Mouse (Mus musculus) lung, embryonic 15.5 days (tissue): ENCODE data around the gene Gpr132. TPM values are rescaled to one million over a fixed set of nuclear protein-coding genes. Genes with fewer than 3 reads are reported as not detected.

Experiments used
- ATAC-seq: fragments of 200-750 bp; cut with Nextera tagmentation; 2 replicates; pipeline ENCODE4 v1.8.0; 2017; ENCODE audit warnings: moderate number of reproducible peaks, borderline replicate concordance; ENCODE audit not compliant: low FRiP score, low TSS enrichment; ENCODE audit errors: extremely low read depth
- H3K27ac ChIP-seq: fragments of 300-500 bp; sonication (generic); 2 replicates; pipeline ENCODE4 v1.5.1; 2015; ENCODE audit warnings: moderate library complexity, mild to moderate bottlenecking, inconsistent platforms
- H3K27me3 ChIP-seq: fragments of 300-500 bp; sonication (generic); 2 replicates; pipeline ENCODE4 v1.6.1; 2015; ENCODE audit warnings: inconsistent platforms
- H3K36me3 ChIP-seq: fragments of 300-500 bp; sonication (generic); 2 replicates; pipeline ENCODE4 v1.6.1; 2015; ENCODE audit warnings: inconsistent platforms
- H3K4me1 ChIP-seq: fragments of 300-500 bp; sonication (generic); 2 replicates; pipeline ENCODE4 v1.6.1; 2015; ENCODE audit warnings: inconsistent platforms
- H3K4me2 ChIP-seq: fragments of 300-500 bp; sonication (generic); 2 replicates; pipeline ENCODE4 v1.6.1; 2015; ENCODE audit warnings: inconsistent platforms, mild to moderate bottlenecking, moderate library complexity
- H3K4me3 ChIP-seq: fragments of 300-500 bp; sonication (generic); 2 replicates; pipeline ENCODE4 v1.5.1; 2015; ENCODE audit warnings: mild to moderate bottlenecking, inconsistent platforms
- H3K9ac ChIP-seq: fragments of 300-500 bp; sonication (generic); 2 replicates; pipeline ENCODE4 v1.6.1; 2015; ENCODE audit warnings: inconsistent platforms
- H3K9me3 ChIP-seq: fragments of 300-500 bp; sonication (generic); 2 replicates; pipeline ENCODE4 v1.6.1; 2016; ENCODE audit warnings: inconsistent platforms
- WGBS: fragments of 180-500 bp; shearing (Covaris S2); methylation state at CpG from one replicate; pipeline ENCODE4 v1.1.7; 2015; 5-methylcytosine and 5-hydroxymethylcytosine counted together
- polyA plus RNA-seq: library from polyadenylated mRNA; unstranded; fragments of >200 nt; fragmentation: Nextera tagmentation; extraction: Ambion mirVana; gene quantifications from 2 replicates; pipeline ENCODE4 v1.2.1, GENCODE M21; 2015

The Gpr132 gene
- polyA plus RNA-seq, 1 experiment from 2014 or later: 0.79 TPM

- Histone ChIP-seq H3K9ac (no peak overlapping the region), H3K27ac (no peak overlapping the region), H3K4me2 (no peak overlapping the region), H3K4me1 (peaks cover 6% of the 10 kb centered on the region), H3K9me3 (no peaks in the 10 kb centered on the region), H3K27me3 (no peaks in the 10 kb centered on the region), H3K36me3 (no peaks in the 10 kb centered on the region), H3K4me3 (no peak overlapping the region)
- no peak for ATAC-seq
- 49% methylated on average over 9 of the region's 9 CpGs for WGBS
These were observed 6.1 kb downstream of the Gpr132 start for GRCm38 (mm10) chr12:112861911-112862321.

GRCm38 (mm10) chr12:112860765-112861164, 7.3 kb downstream of the Gpr132 start:
- 68% methylated on average over 7 of the region's 7 CpGs for WGBS
- Histone ChIP-seq H3K27me3 (no peaks in the 10 kb centered on the region), H3K4me1 (no peaks in the 10 kb centered on the region), H3K9ac (no peak overlapping the region), H3K4me2 (no peak overlapping the region), H3K27ac (no peak overlapping the region), H3K36me3 (no peaks in the 10 kb centered on the region), H3K9me3 (no peaks in the 10 kb centered on the region), H3K4me3 (no peak overlapping the region)
- 0 out of 2 replicates have a peak, but pooled peaks have one; percentile 21 for ATAC-seq

GRCm38 (mm10) chr12:112859930-112860329, 8.1 kb downstream of the Gpr132 start:
- WGBS: 52% methylated on average over 8 of the region's 8 CpGs
- no peaks in the 10 kb centered on the region for H3K27me3 ChIP-seq
- H3K9ac ChIP-seq: no peak overlapping the region
- H3K4me3 ChIP-seq: no peak overlapping the region
- no peak overlapping the region for H3K27ac ChIP-seq
- no peaks in the 10 kb centered on the region for H3K36me3 ChIP-seq
- ATAC-seq: no peak
- no peaks in the 10 kb centered on the region for H3K9me3 ChIP-seq
- H3K4me1 ChIP-seq: no peaks in the 10 kb centered on the region
- no peak overlapping the region for H3K4me2 ChIP-seq

- no peak overlapping the region for H3K27ac ChIP-seq
- ATAC-seq: no peak
These were observed 9.3 kb downstream of the Gpr132 start for GRCm38 (mm10) chr12:112858581-112859336.

GRCm38 (mm10) chr12:112857021-112857925, 10.8 kb downstream of the Gpr132 start:
- H3K9me3 ChIP-seq: no peaks in the 10 kb centered on the region
- H3K9ac ChIP-seq: no peak overlapping the region
- WGBS: 50% methylated on average over 9 of the region's 9 CpGs
- no peaks in the 10 kb centered on the region for H3K36me3 ChIP-seq
- H3K4me1 ChIP-seq: no peaks in the 10 kb centered on the region
- no peaks in the 10 kb centered on the region for H3K27me3 ChIP-seq
- no peak for ATAC-seq
- H3K4me3 ChIP-seq: no peak overlapping the region
- H3K4me2 ChIP-seq: no peak overlapping the region
- no peak overlapping the region for H3K27ac ChIP-seq

More at GRCm38 (mm10) chr12:112858581-112859336, 9.3 kb downstream of the Gpr132 start:
- no peak overlapping the region for H3K4me2 ChIP-seq
- H3K9ac ChIP-seq: no peak overlapping the region
- no peaks in the 10 kb centered on the region for H3K36me3 ChIP-seq
- no peaks in the 10 kb centered on the region for H3K9me3 ChIP-seq
- H3K27me3 ChIP-seq: no peaks in the 10 kb centered on the region
- 87% methylated on average over 9 of the region's 9 CpGs for WGBS
- H3K4me1 ChIP-seq: no peaks in the 10 kb centered on the region
- no peak overlapping the region for H3K4me3 ChIP-seq

GRCm38 (mm10) chr12:112856338-112856737, 11.7 kb downstream of the Gpr132 start:
- no peaks in the 10 kb centered on the region for H3K36me3 ChIP-seq
- no peak for ATAC-seq
- no peaks in the 10 kb centered on the region for H3K9me3 ChIP-seq
- 81% methylated on average over 3 of the region's 3 CpGs for WGBS
- no peak overlapping the region for H3K9ac ChIP-seq
- no peak overlapping the region for H3K4me3 ChIP-seq
- no peaks in the 10 kb centered on the region for H3K4me1 ChIP-seq
- no peaks in the 10 kb centered on the region for H3K27me3 ChIP-seq
- H3K4me2 ChIP-seq: no peak overlapping the region
- H3K27ac ChIP-seq: no peak overlapping the region

GRCm38 (mm10) chr12:112854610-112855333, 13.3 kb downstream of the Gpr132 start:
- Histone ChIP-seq H3K27me3 (no peaks in the 10 kb centered on the region), H3K9me3 (no peaks in the 10 kb centered on the region), H3K4me3 (no peak overlapping the region), H3K4me1 (no peaks in the 10 kb centered on the region), H3K36me3 (no peaks in the 10 kb centered on the region), H3K27ac (no peak overlapping the region), H3K9ac (no peak overlapping the region), H3K4me2 (no peak overlapping the region)
- no peak for ATAC-seq
- 57% methylated on average over 7 of the region's 7 CpGs for WGBS

GRCm38 (mm10) chr12:112853050-112853729, 14.8 kb downstream of the Gpr132 start:
- Histone ChIP-seq H3K4me3 (no peak overlapping the region), H3K27me3 (no peaks in the 10 kb centered on the region), H3K36me3 (no peaks in the 10 kb centered on the region), H3K4me2 (no peak overlapping the region), H3K9me3 (no peaks in the 10 kb centered on the region), H3K27ac (no peak overlapping the region), H3K4me1 (no peaks in the 10 kb centered on the region), H3K9ac (no peak overlapping the region)
- WGBS: 77% methylated on average over 11 of the region's 11 CpGs
- no peak for ATAC-seq

- no peak for ATAC-seq
- WGBS: 13% methylated on average over 6 of the region's 8 CpGs
- Histone ChIP-seq H3K27me3 (no peaks in the 10 kb centered on the region), H3K4me3 (no peak overlapping the region), H3K36me3 (no peaks in the 10 kb centered on the region), H3K27ac (no peak overlapping the region), H3K9ac (no peak overlapping the region), H3K9me3 (no peaks in the 10 kb centered on the region), H3K4me1 (no peaks in the 10 kb centered on the region), H3K4me2 (no peak overlapping the region)
These were observed 16.9 kb downstream of the Gpr132 start for GRCm38 (mm10) chr12:112851116-112851515.

- Histone ChIP-seq H3K4me2 (no peak overlapping the region), H3K9ac (no peak overlapping the region), H3K27ac (no peak overlapping the region), H3K4me1 (no peaks in the 10 kb centered on the region), H3K9me3 (no peaks in the 10 kb centered on the region), H3K27me3 (no peaks in the 10 kb centered on the region), H3K4me3 (no peak overlapping the region), H3K36me3 (no peaks in the 10 kb centered on the region)
- no peak for ATAC-seq
- WGBS: 81% methylated on average over 9 of the region's 9 CpGs
These were observed 17.7 kb downstream of the Gpr132 start for GRCm38 (mm10) chr12:112850344-112850743.

GRCm38 (mm10) chr12:112849235-112850022, 18.6 kb downstream of the Gpr132 start:
- no peak overlapping the region for H3K27ac ChIP-seq
- no peak overlapping the region for H3K4me2 ChIP-seq
- H3K9me3 ChIP-seq: no peaks in the 10 kb centered on the region
- no peaks in the 10 kb centered on the region for H3K36me3 ChIP-seq
- no peak overlapping the region for H3K9ac ChIP-seq
- no peaks in the 10 kb centered on the region for H3K27me3 ChIP-seq
- H3K4me3 ChIP-seq: no peak overlapping the region
- no peaks in the 10 kb centered on the region for H3K4me1 ChIP-seq
- 67% methylated on average over 11 of the region's 11 CpGs for WGBS
- no peak for ATAC-seq
